Mouse (Mus musculus) myocyte (in vitro differentiated cells): ENCODE data around the gene Zfp423.

Experiments used
- MAX ChIP-seq: IDR thresholded peaks from one replicate; pipeline ENCODE4 v1.6.1; 2011; ENCODE audit warnings: low read depth, mild to moderate bottlenecking, control low read depth
- MYOD1 ChIP-seq, 3 experiments: IDR thresholded peaks; one replicate each; pipeline ENCODE4 v1.6.1; 2011; ENCODE audit warnings: control low read depth in 2 of 3, low read depth in 2 of 3, mild to moderate bottlenecking in 2 of 3, moderate library complexity in 1 of 3; ENCODE audit not compliant: insufficient read length in 2 of 3, control insufficient read depth in 1 of 3
- MYOG ChIP-seq, 3 experiments: IDR thresholded peaks; one replicate each; pipeline ENCODE4 v1.6.1; 2011; ENCODE audit warnings: control low read depth in 2 of 3, low read depth in 2 of 3, mild to moderate bottlenecking in 2 of 3; ENCODE audit not compliant: insufficient read length in 2 of 3, control insufficient read depth in 1 of 3, insufficient read depth in 1 of 3
- POLR2A ChIP-seq: IDR thresholded peaks from one replicate; pipeline ENCODE4 v1.6.1; 2011; ENCODE audit warnings: low read depth, mild to moderate bottlenecking, control low read depth, moderate library complexity; ENCODE audit not compliant: insufficient read length
- TCF12 ChIP-seq: IDR thresholded peaks from one replicate; pipeline ENCODE4 v1.6.1; 2011; ENCODE audit warnings: mild to moderate bottlenecking, control low read depth; ENCODE audit not compliant: poor library complexity, insufficient read depth, severe bottlenecking

DNA sequence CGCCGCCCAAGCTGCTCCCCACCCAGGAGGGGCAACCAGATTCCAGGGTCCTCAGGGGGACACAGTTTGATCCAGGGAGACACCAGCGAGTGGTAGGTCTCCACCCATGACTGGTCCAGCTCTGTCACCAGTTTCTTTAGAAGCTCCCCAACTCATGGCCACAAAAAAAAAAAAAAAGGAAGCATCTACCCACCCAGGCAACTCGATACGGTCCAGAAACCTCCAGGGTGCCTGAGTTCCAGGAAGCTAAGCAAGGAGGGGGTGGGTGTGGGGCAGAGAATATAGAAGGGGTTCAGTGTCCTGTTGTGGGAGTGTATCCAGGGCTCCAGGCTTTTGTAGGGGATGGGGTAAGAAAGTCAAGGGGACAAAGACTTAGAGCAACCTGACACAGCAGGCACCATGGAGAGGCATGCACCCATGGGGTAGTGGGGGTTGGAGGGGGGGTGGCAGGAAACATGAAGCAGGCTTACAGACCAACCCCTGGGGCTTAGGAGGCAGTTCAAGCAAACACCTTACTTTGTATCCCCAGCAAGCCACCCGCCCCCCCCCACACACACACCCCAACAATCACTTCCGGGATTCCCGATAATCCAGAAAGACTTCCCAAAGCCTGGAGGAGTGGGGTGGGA is 20.0 kb downstream of the Zfp423 start:
- no peak for TF ChIP-seq TCF12
- no peak for TF ChIP-seq MYOD1 (IDR thresholded peaks at IDR 0.05; ENCODE audit: control insufficient read depth in 1 of 3, insufficient read length in 2 of 3, low read depth in 2 of 3)
- TF ChIP-seq MAX: no peak
- TF ChIP-seq POLR2A: no peak
- no peak for TF ChIP-seq MYOG (IDR thresholded peaks at IDR 0.05; ENCODE audit: control insufficient read depth in 1 of 3, insufficient read depth in 1 of 3, insufficient read length in 2 of 3, low read depth in 2 of 3)
